Mouse (Mus musculus): ENCODE measurements around the gene Dnaja3.

DNA sequence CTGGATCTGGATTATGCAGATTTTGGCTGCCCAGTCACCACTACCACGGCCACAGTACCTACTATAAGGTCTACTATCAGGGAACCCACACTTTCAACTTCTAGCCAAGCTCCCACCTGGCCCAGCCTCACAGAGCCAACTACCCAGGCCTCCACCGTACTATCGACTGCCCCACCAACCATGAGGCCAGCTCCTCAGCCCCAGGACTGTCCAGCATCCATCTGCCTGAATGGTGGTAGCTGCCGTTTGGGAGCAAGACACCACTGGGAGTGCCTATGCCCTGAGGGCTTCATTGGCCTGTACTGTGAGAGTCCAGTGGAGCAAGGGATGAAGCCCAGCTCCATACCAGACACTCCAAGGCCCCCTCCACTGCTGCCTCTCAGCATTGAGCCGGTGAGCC lies 9.4 kb downstream of the Dnaja3 start:
- TF ChIP-seq TAL1 (conservative IDR thresholded peaks at IDR 0.05; ENCODE audit: low read depth, low read length) = no peak
- no peak for TF ChIP-seq CTCF (IDR thresholded peaks at IDR 0.05; ENCODE audit: low read depth, low read length)
- TF ChIP-seq GATA1 (IDR thresholded peaks at IDR 0.05; ENCODE audit: borderline replicate concordance, low read length) = no peak
- no peak for TF ChIP-seq GATA2 (IDR thresholded peaks at IDR 0.05; ENCODE audit: borderline replicate concordance, low read depth, low read length)
- no peak for TF ChIP-seq POLR2AphosphoS5 (IDR thresholded peaks at IDR 0.05; ENCODE audit: insufficient replicate concordance, low read depth, low read length)

All from G1E (cell line).